Mouse (Mus musculus): Measurements from ENCODE around the gene Nsd1.

GRCm38 (mm10) chr13:55332331-55332730 lies 122.7 kb downstream of the Nsd1 start:
- TF ChIP-seq POLR2A (IDR thresholded peaks at IDR 0.05; ENCODE audit: control insufficient read depth, extremely low read depth, insufficient read depth, low read length, poor library complexity): no peak
- no peak for TF ChIP-seq CTCF (IDR thresholded peaks at IDR 0.05; ENCODE audit: borderline replicate concordance, control insufficient read depth, extremely low read depth, insufficient read depth, low read length, poor library complexity)
